Mouse (Mus musculus): ENCODE results near the gene Nkain2. TPM values are rescaled to one million over a fixed set of nuclear protein-coding genes. Genes with fewer than 3 reads are reported as not detected.

The Nkain2 gene
- polyA plus RNA-seq, 1 experiment = not detected

GRCm38 (mm10) chr10:32052546-32053295 is 837.5 kb downstream of the Nkain2 start:
- TF ChIP-seq POLR2A (IDR thresholded peaks at IDR 0.05; ENCODE audit: insufficient read depth, low read depth, low read length) (no peak), CTCF (IDR thresholded peaks at IDR 0.05; ENCODE audit: insufficient read depth, low read depth, low read length) (no peak)
- 78% methylated on average over 5 of the region's 5 CpGs for WGBS
- Histone ChIP-seq H3K4me1 (ENCODE audit: control insufficient read depth, insufficient read depth, low read length) (no peaks in the 10 kb centered on the region), H3K27ac (ENCODE audit: insufficient read depth, low read depth, low read length) (no peak overlapping the region), H3K4me3 (ENCODE audit: insufficient read depth, low read depth, low read length) (no peak overlapping the region)

- H3K4me3 ChIP-seq (ENCODE audit: insufficient read depth, low read depth, low read length) = no peak overlapping the region
- H3K4me1 ChIP-seq (ENCODE audit: control insufficient read depth, insufficient read depth, low read length) = no peaks in the 10 kb centered on the region
- TF ChIP-seq CTCF (IDR thresholded peaks at IDR 0.05; ENCODE audit: insufficient read depth, low read depth, low read length) (no peak), POLR2A (IDR thresholded peaks at IDR 0.05; ENCODE audit: insufficient read depth, low read depth, low read length) (no peak)
- no peak overlapping the region for H3K27ac ChIP-seq (ENCODE audit: insufficient read depth, low read depth, low read length)
- 86% methylated on average over 6 of the region's 6 CpGs for WGBS
Observed at GRCm38 (mm10) chr10:32052045-32052444, 838.2 kb downstream of the Nkain2 start.

- H3K4me3 ChIP-seq (ENCODE audit: insufficient read depth, low read depth, low read length) = no peak overlapping the region
- H3K27ac ChIP-seq (ENCODE audit: insufficient read depth, low read depth, low read length) = no peak overlapping the region
- WGBS = 52% methylated on average over 1 of the region's 1 CpGs
- TF ChIP-seq CTCF (IDR thresholded peaks at IDR 0.05; ENCODE audit: insufficient read depth, low read depth, low read length) (no peak), POLR2A (IDR thresholded peaks at IDR 0.05; ENCODE audit: insufficient read depth, low read depth, low read length) (no peak)
- H3K4me1 ChIP-seq (ENCODE audit: control insufficient read depth, insufficient read depth, low read length) = no peaks in the 10 kb centered on the region
Observed at GRCm38 (mm10) chr10:32029996-32030395, 860.3 kb downstream of the Nkain2 start.

- H3K4me3 ChIP-seq (ENCODE audit: insufficient read depth, low read depth, low read length) = no peak overlapping the region
- H3K4me1 ChIP-seq (ENCODE audit: control insufficient read depth, insufficient read depth, low read length) = no peaks in the 10 kb centered on the region
- WGBS = 61% methylated on average over 1 of the region's 1 CpGs
- TF ChIP-seq POLR2A (IDR thresholded peaks at IDR 0.05; ENCODE audit: insufficient read depth, low read depth, low read length) (no peak), CTCF (IDR thresholded peaks at IDR 0.05; ENCODE audit: insufficient read depth, low read depth, low read length) (no peak)
- no peak overlapping the region for H3K27ac ChIP-seq (ENCODE audit: insufficient read depth, low read depth, low read length)
Observed at GRCm38 (mm10) chr10:32018385-32018784, 871.9 kb downstream of the Nkain2 start.

GRCm38 (mm10) chr10:32001216-32001753 is 889.0 kb downstream of the Nkain2 start:
- no peaks in the 10 kb centered on the region for H3K4me1 ChIP-seq (ENCODE audit: control insufficient read depth, insufficient read depth, low read length)
- WGBS = 82% methylated on average over 1 of the region's 1 CpGs
- H3K4me3 ChIP-seq (ENCODE audit: insufficient read depth, low read depth, low read length) = no peak overlapping the region
- TF ChIP-seq POLR2A (IDR thresholded peaks at IDR 0.05; ENCODE audit: insufficient read depth, low read depth, low read length) (no peak), CTCF (IDR thresholded peaks at IDR 0.05; ENCODE audit: insufficient read depth, low read depth, low read length) (no peak)
- H3K27ac ChIP-seq (ENCODE audit: insufficient read depth, low read depth, low read length) = no peak overlapping the region

GRCm38 (mm10) chr10:31993205-31993604 is 897.1 kb downstream of the Nkain2 start:
- no peak overlapping the region for H3K4me3 ChIP-seq (ENCODE audit: insufficient read depth, low read depth, low read length)
- no peak overlapping the region for H3K27ac ChIP-seq (ENCODE audit: insufficient read depth, low read depth, low read length)
- H3K4me1 ChIP-seq (ENCODE audit: control insufficient read depth, insufficient read depth, low read length) = no peaks in the 10 kb centered on the region
- TF ChIP-seq CTCF (IDR thresholded peaks at IDR 0.05; ENCODE audit: insufficient read depth, low read depth, low read length) (no peak), POLR2A (IDR thresholded peaks at IDR 0.05; ENCODE audit: insufficient read depth, low read depth, low read length) (no peak)
- 73% methylated on average over 1 of the region's 1 CpGs for WGBS

- Histone ChIP-seq H3K4me3 (ENCODE audit: insufficient read depth, low read depth, low read length) (no peak overlapping the region), H3K4me1 (ENCODE audit: control insufficient read depth, insufficient read depth, low read length) (no peaks in the 10 kb centered on the region), H3K27ac (ENCODE audit: insufficient read depth, low read depth, low read length) (no peak overlapping the region)
- TF ChIP-seq CTCF (IDR thresholded peaks at IDR 0.05; ENCODE audit: insufficient read depth, low read depth, low read length) (no peak), POLR2A (IDR thresholded peaks at IDR 0.05; ENCODE audit: insufficient read depth, low read depth, low read length) (no peak)
Observed at GRCm38 (mm10) chr10:31978387-31978786, 911.9 kb downstream of the Nkain2 start.

- TF ChIP-seq POLR2A (IDR thresholded peaks at IDR 0.05; ENCODE audit: insufficient read depth, low read depth, low read length) (no peak), CTCF (IDR thresholded peaks at IDR 0.05; ENCODE audit: insufficient read depth, low read depth, low read length) (no peak)
- Histone ChIP-seq H3K4me1 (ENCODE audit: control insufficient read depth, insufficient read depth, low read length) (no peaks in the 10 kb centered on the region), H3K4me3 (ENCODE audit: insufficient read depth, low read depth, low read length) (no peak overlapping the region), H3K27ac (ENCODE audit: insufficient read depth, low read depth, low read length) (no peak overlapping the region)
- 76% methylated on average over 2 of the region's 2 CpGs for WGBS
Observed at GRCm38 (mm10) chr10:31947178-31947726, 943.0 kb downstream of the Nkain2 start.

- Histone ChIP-seq H3K27ac (ENCODE audit: insufficient read depth, low read depth, low read length) (no peak overlapping the region), H3K4me1 (ENCODE audit: control insufficient read depth, insufficient read depth, low read length) (peaks cover under 1% of the 10 kb centered on the region; the same call in 1 of the 2 replicates), H3K4me3 (ENCODE audit: insufficient read depth, low read depth, low read length) (no peak overlapping the region)
- TF ChIP-seq CTCF (IDR thresholded peaks at IDR 0.05; ENCODE audit: insufficient read depth, low read depth, low read length) (no peak), POLR2A (IDR thresholded peaks at IDR 0.05; ENCODE audit: insufficient read depth, low read depth, low read length) (no peak)
- WGBS = 56% methylated on average over 2 of the region's 2 CpGs
Observed at GRCm38 (mm10) chr10:31931961-31932360, 958.3 kb downstream of the Nkain2 start.

Measured in olfactory bulb, adult 2 months (tissue).